8 mouse cellular contexts compared by ENCODE assay signal in genomic region chr4:139230376-139231120, GRCm38 (mm10). TPM values are rescaled to one million over a fixed set of nuclear protein-coding genes. Genes with fewer than 3 reads are reported as not detected.
DNase-seq lines count a peak whose midpoint lies in the region; ATAC-seq and TF ChIP-seq lines count a peak whose summit lies in the region.

No protein-coding gene starts in this region.

- H3K4me3 ChIP-seq in forebrain, embryonic 14.5 days (ENCODE audit: low read depth, low read length) = no peak overlapping the region
- H3K4me3 ChIP-seq in forebrain, embryonic 11.5 days (ENCODE audit: low read depth, low read length) = no peak overlapping the region
- H3K4me3 ChIP-seq in embryonic fibroblast, embryonic 13.5 days (ENCODE audit: insufficient read depth, low read length) = no peak overlapping the region
- no peak overlapping the region for H3K4me3 ChIP-seq in limb, embryonic 15.5 days

- no peak overlapping the region; the same call in 1 of the 2 replicates for H3K27ac ChIP-seq in forebrain, embryonic 14.5 days (ENCODE audit: low read depth, low read length)
- no peak overlapping the region for H3K27ac ChIP-seq in forebrain, embryonic 11.5 days (ENCODE audit: low read depth, low read length)
- H3K27ac ChIP-seq in embryonic fibroblast, embryonic 13.5 days (ENCODE audit: insufficient read depth, low read length) = peak overlapping the region; percentile 37
- peak overlapping the region; percentile 33; the same call in 1 of the 2 replicates for H3K27ac ChIP-seq in limb, embryonic 15.5 days

- peaks cover 3% of the 10 kb centered on the region; the same call in 1 of the 2 replicates for H3K4me1 ChIP-seq in forebrain, embryonic 14.5 days (ENCODE audit: control insufficient read depth, insufficient read depth, low read length)
- no peaks in the 10 kb centered on the region; the same call in 1 of the 2 replicates for H3K4me1 ChIP-seq in forebrain, embryonic 11.5 days (replicated peaks; ENCODE audit: control insufficient read depth, insufficient read depth, low read length)
- H3K4me1 ChIP-seq in embryonic fibroblast, embryonic 13.5 days (ENCODE audit: control insufficient read depth, insufficient read depth, low read length) = peaks cover 60% of the 10 kb centered on the region
- H3K4me1 ChIP-seq in limb, embryonic 15.5 days = peaks cover 76% of the 10 kb centered on the region

- TF ChIP-seq CTCF in embryonic fibroblast, embryonic 13.5 days (IDR thresholded peaks at IDR 0.05; ENCODE audit: borderline replicate concordance, insufficient read depth, low read length) = no peak

- peaks cover 8% of the 10 kb centered on the region; the same call in 1 of the 2 replicates for H3K36me3 ChIP-seq in forebrain, embryonic 14.5 days (ENCODE audit: control insufficient read depth, insufficient read depth, low read length)
- no peaks in the 10 kb centered on the region for H3K36me3 ChIP-seq in forebrain, embryonic 11.5 days (ENCODE audit: control insufficient read depth, insufficient read depth, low read length)
- H3K36me3 ChIP-seq in limb, embryonic 15.5 days = peaks cover 9% of the 10 kb centered on the region

- H3K9me3 ChIP-seq in forebrain, embryonic 14.5 days (replicated peaks; ENCODE audit: control insufficient read depth, low read length) = no peaks in the 10 kb centered on the region
- no peaks in the 10 kb centered on the region for H3K9me3 ChIP-seq in forebrain, embryonic 11.5 days (ENCODE audit: control insufficient read depth, low read length)
- no peaks in the 10 kb centered on the region for H3K9me3 ChIP-seq in limb, embryonic 15.5 days

- intact Hi-C loops in left cerebral cortex, postnatal 25 days (cut with DNase I) = no loop called here

- TF ChIP-seq POLR2A in embryonic fibroblast, embryonic 13.5 days (IDR thresholded peaks at IDR 0.05; ENCODE audit: low read depth, low read length) = no peak

- no peaks in the 10 kb centered on the region for H3K27me3 ChIP-seq in forebrain, embryonic 14.5 days (replicated peaks; ENCODE audit: control insufficient read depth, insufficient read depth, low read length)
- H3K27me3 ChIP-seq in forebrain, embryonic 11.5 days (ENCODE audit: control insufficient read depth, insufficient read depth, low read length) = no peaks in the 10 kb centered on the region
- H3K27me3 ChIP-seq in limb, embryonic 15.5 days = no peaks in the 10 kb centered on the region

- ATAC-seq in forebrain, embryonic 14.5 days = no peak
- ATAC-seq in forebrain, embryonic 11.5 days (replicated peaks; ENCODE audit: low FRiP score) = no peak
- ATAC-seq in limb, embryonic 15.5 days (ENCODE audit: insufficient number of reproducible peaks, low FRiP score, low TSS enrichment, low read depth) = no peak

- H3K4me2 ChIP-seq in forebrain, embryonic 14.5 days (ENCODE audit: low read length) = no peak overlapping the region
- no peak overlapping the region for H3K4me2 ChIP-seq in forebrain, embryonic 11.5 days (ENCODE audit: low read depth, low read length, severe bottlenecking)
- H3K4me2 ChIP-seq in limb, embryonic 15.5 days = no peak overlapping the region

- peak; percentile 22 for DNase-seq in forebrain, embryonic 14.5 days (ENCODE audit: low spot score)
- DNase-seq in forebrain, embryonic 11.5 days (ENCODE audit: low spot score) = no peak
- DNase-seq in 3T3-L1 (ENCODE audit: low read depth, low spot score) = peak; percentile 25
- no peak for DNase-seq in left cerebral cortex, postnatal 25 days (ENCODE audit: low spot score in 2 of 2)
- no peak for DNase-seq in frontal cortex, postnatal 25 days (ENCODE audit: low spot score in 2 of 2)
- no peak for DNase-seq in right cerebral cortex, postnatal 25 days

- 62% methylated on average over 11 of the region's 11 CpGs for WGBS in forebrain, embryonic 14.5 days
- WGBS in forebrain, embryonic 11.5 days = 69% methylated on average over 11 of the region's 11 CpGs
- 32% methylated on average over 11 of the region's 11 CpGs for WGBS in limb, embryonic 15.5 days

- H3K9ac ChIP-seq in forebrain, embryonic 14.5 days (ENCODE audit: low read length) = no peak overlapping the region
- H3K9ac ChIP-seq in forebrain, embryonic 11.5 days (ENCODE audit: low read length) = no peak overlapping the region
- H3K9ac ChIP-seq in limb, embryonic 15.5 days = no peak overlapping the region

RNA-seq across cellular contexts. Expression of gene Capzb, which starts 37.8 kb away (rescaled TPM):
- 272 and 278 TPM in 2 replicates for polyA plus RNA-seq in forebrain, embryonic 14.5 days (2014; fragmentation: Nextera tagmentation; extraction: Ambion mirVana)
- polyA plus RNA-seq in forebrain, embryonic 11.5 days (2014; fragmentation: Nextera tagmentation; extraction: Ambion mirVana) = 238 and 240 TPM in 2 replicates
- 355 and 440 TPM in 2 replicates for polyA plus RNA-seq in embryonic fibroblast, embryonic 13.5 days (2011; ENCODE audit: insufficient read length, low read depth, missing spikeins)
- polyA plus RNA-seq in limb, embryonic 15.5 days (2015; fragmentation: Nextera tagmentation; extraction: Ambion mirVana) = 399 and 425 TPM in 2 replicates
- total RNA-seq in left cerebral cortex, postnatal 25 days (2021) = 100 to 1,000 TPM; 350 to 351 TPM

Comparison
In these comparisons a context has a peak if more than half of its experiments do, and no peak if none do; other contexts are left out.
1. DNase-seq: peak in forebrain, embryonic 14.5 days (single experiment) and 3T3-L1 (single experiment); none in forebrain, embryonic 11.5 days (single experiment), left cerebral cortex, postnatal 25 days (0 of 2), frontal cortex, postnatal 25 days (0 of 2) and right cerebral cortex, postnatal 25 days (single experiment).
2. H3K27ac ChIP-seq: peak in embryonic fibroblast, embryonic 13.5 days (single experiment) and limb, embryonic 15.5 days (single experiment); none in forebrain, embryonic 14.5 days (single experiment) and forebrain, embryonic 11.5 days (single experiment).